Mouse (Mus musculus) bone marrow, adult 2 months (tissue): ENCODE results near the gene Gsdma.

Experiments used
- CTCF ChIP-seq: fragments of 200-500 bp; IDR thresholded peaks from 2 replicates; pipeline ENCODE4 v1.5.1; 2011; ENCODE audit warnings: low read length, control low read depth; ENCODE audit not compliant: control insufficient read depth, insufficient read depth
- POLR2A ChIP-seq: fragments of 200-500 bp; IDR thresholded peaks from 2 replicates; pipeline ENCODE4 v1.6.1; 2011; ENCODE audit warnings: low read depth, mild to moderate bottlenecking, control low read depth, low read length, borderline replicate concordance; ENCODE audit not compliant: control insufficient read depth

- TF ChIP-seq CTCF, result no peak
- no peak for TF ChIP-seq POLR2A
Measured at GRCm38 (mm10) chr11:98693201-98693600, 29.1 kb downstream of the Gsdma start.
